Mouse (Mus musculus): ENCODE measurements around the gene Agl. TPM values are rescaled to one million over a fixed set of nuclear protein-coding genes. Genes with fewer than 3 reads are reported as not detected.
A peak's percentile ranks its signal among the peaks of the same experiment; 100 is the strongest.

The Agl gene
- polyA plus RNA-seq, 1 experiment, result 20.8 TPM

GRCm38 (mm10) chr3:116841311-116841710 is 33.3 kb upstream of the Agl start:
- Histone ChIP-seq H3K27ac (ENCODE audit: insufficient read depth, low read length) (no peak overlapping the region), H3K4me3 (replicated peaks; ENCODE audit: insufficient read depth, low read depth, low read length) (no peak overlapping the region), H3K4me1 (ENCODE audit: control insufficient read depth, insufficient read depth, low read length) (no peaks in the 10 kb centered on the region), H3K27me3 (ENCODE audit: control insufficient read depth, insufficient read depth, low read length) (no peaks in the 10 kb centered on the region)
- WGBS, result 58% methylated on average over 2 of the region's 2 CpGs
- TF ChIP-seq POLR2A (IDR thresholded peaks at IDR 0.05; ENCODE audit: borderline replicate concordance, insufficient read depth, low read length) (no peak), CTCF (IDR thresholded peaks at IDR 0.05; ENCODE audit: borderline replicate concordance, insufficient read depth, low read depth, low read length) (no peak)
- no peak for DNase-seq

DNA sequence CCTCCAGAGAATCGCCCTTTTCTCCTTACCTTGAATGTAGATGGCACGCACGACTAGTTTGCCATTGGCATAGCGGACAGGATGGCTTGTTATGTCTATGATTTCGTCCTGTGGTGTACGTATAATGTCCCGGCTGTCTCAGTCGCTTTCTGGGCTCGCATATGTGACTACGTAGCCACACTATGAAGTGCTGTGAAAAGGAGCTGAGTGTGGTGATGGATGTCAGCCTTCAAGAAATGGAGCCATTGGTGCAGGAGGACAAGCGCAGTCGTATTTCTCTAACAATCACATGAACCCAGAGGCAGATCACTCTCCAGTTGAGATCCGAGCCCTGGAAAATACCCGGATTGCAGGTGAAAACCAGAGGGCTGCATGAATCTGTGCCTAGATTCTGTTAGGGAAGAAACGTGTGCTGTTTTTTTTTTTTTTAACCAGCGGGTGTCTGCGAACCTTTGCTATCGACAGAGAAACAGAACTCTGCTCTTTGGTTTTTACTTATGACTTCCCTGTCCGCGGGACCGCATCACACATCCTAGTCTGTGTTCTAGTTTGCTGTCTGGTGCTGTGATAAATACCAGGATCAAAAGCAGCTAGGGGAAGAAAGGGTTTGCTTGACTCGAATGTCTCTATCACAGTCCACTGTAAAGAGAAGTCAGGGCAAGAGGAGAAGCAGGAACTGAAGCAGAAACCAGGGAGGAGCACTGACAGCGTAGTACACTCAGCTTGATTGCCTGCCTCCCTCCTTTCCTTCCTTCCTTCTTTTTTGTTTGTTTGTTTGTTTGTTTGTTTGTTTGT is 28.9 kb upstream of the Agl start:
- 82% methylated on average over 23 of the region's 23 CpGs for WGBS
- no peaks in the 10 kb centered on the region for H3K27me3 ChIP-seq (ENCODE audit: control insufficient read depth, insufficient read depth, low read length)
- no peak overlapping the region for H3K27ac ChIP-seq (ENCODE audit: insufficient read depth, low read length)
- TF ChIP-seq CTCF (IDR thresholded peaks at IDR 0.05; ENCODE audit: borderline replicate concordance, insufficient read depth, low read depth, low read length) (no peak), POLR2A (IDR thresholded peaks at IDR 0.05; ENCODE audit: borderline replicate concordance, insufficient read depth, low read length) (no peak)
- no peak for DNase-seq
- no peak overlapping the region for H3K4me3 ChIP-seq (replicated peaks; ENCODE audit: insufficient read depth, low read depth, low read length)
- H3K4me1 ChIP-seq (ENCODE audit: control insufficient read depth, insufficient read depth, low read length), result no peaks in the 10 kb centered on the region

- peak overlapping the region; percentile 41 for H3K4me3 ChIP-seq (replicated peaks; ENCODE audit: insufficient read depth, low read depth, low read length)
- TF ChIP-seq CTCF (IDR thresholded peaks at IDR 0.05; ENCODE audit: borderline replicate concordance, insufficient read depth, low read depth, low read length) (peak; percentile 88), POLR2A (IDR thresholded peaks at IDR 0.05; ENCODE audit: borderline replicate concordance, insufficient read depth, low read length) (no peak)
- 23% methylated on average over 21 of the region's 21 CpGs for WGBS
- no peaks in the 10 kb centered on the region for H3K27me3 ChIP-seq (ENCODE audit: control insufficient read depth, insufficient read depth, low read length)
- H3K27ac ChIP-seq (ENCODE audit: insufficient read depth, low read length), result no peak overlapping the region
- no peaks in the 10 kb centered on the region for H3K4me1 ChIP-seq (ENCODE audit: control insufficient read depth, insufficient read depth, low read length)
- DNase-seq, result peak; percentile 79 to 82
These were observed 28.1 kb upstream of the Agl start for GRCm38 (mm10) chr3:116835770-116836680.

- TF ChIP-seq POLR2A (IDR thresholded peaks at IDR 0.05; ENCODE audit: borderline replicate concordance, insufficient read depth, low read length), result no peak
- TF ChIP-seq CTCF (IDR thresholded peaks at IDR 0.05; ENCODE audit: borderline replicate concordance, insufficient read depth, low read depth, low read length), result no peak
- Histone ChIP-seq H3K4me3 (replicated peaks; ENCODE audit: insufficient read depth, low read depth, low read length) (no peak overlapping the region), H3K27me3 (ENCODE audit: control insufficient read depth, insufficient read depth, low read length) (no peaks in the 10 kb centered on the region), H3K27ac (ENCODE audit: insufficient read depth, low read length) (no peak overlapping the region), H3K4me1 (ENCODE audit: control insufficient read depth, insufficient read depth, low read length) (no peaks in the 10 kb centered on the region)
- 70% methylated on average over 4 of the region's 4 CpGs for WGBS
- no peak for DNase-seq
These were observed 27.4 kb upstream of the Agl start for GRCm38 (mm10) chr3:116835350-116835749.

DNA sequence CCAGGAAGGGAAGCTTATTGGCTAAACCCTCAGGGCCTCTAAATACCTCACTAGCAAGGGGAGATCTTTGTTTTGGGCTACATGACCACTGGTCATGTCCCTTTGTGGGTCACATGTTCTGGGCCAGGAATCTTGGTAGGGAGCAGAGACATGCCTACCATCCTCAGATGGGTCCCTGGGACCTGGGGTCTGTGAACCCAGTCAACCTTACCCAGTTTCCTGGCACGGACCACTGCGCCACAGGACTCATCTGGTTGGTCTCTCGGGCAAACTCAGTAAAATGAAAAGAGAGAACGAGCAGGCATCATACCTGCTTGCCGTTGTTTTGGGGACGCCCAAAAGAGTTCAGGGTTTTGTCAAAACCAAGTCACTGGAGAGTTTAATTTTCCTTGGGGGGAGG is 26.3 kb upstream of the Agl start:
- Histone ChIP-seq H3K4me3 (replicated peaks; ENCODE audit: insufficient read depth, low read depth, low read length) (no peak overlapping the region), H3K27ac (ENCODE audit: insufficient read depth, low read length) (no peak overlapping the region), H3K27me3 (ENCODE audit: control insufficient read depth, insufficient read depth, low read length) (no peaks in the 10 kb centered on the region), H3K4me1 (ENCODE audit: control insufficient read depth, insufficient read depth, low read length) (no peaks in the 10 kb centered on the region)
- DNase-seq, result no peak
- WGBS, result 93% methylated on average over 6 of the region's 6 CpGs
- TF ChIP-seq CTCF (IDR thresholded peaks at IDR 0.05; ENCODE audit: borderline replicate concordance, insufficient read depth, low read depth, low read length), result no peak
- no peak for TF ChIP-seq POLR2A (IDR thresholded peaks at IDR 0.05; ENCODE audit: borderline replicate concordance, insufficient read depth, low read length)

DNA sequence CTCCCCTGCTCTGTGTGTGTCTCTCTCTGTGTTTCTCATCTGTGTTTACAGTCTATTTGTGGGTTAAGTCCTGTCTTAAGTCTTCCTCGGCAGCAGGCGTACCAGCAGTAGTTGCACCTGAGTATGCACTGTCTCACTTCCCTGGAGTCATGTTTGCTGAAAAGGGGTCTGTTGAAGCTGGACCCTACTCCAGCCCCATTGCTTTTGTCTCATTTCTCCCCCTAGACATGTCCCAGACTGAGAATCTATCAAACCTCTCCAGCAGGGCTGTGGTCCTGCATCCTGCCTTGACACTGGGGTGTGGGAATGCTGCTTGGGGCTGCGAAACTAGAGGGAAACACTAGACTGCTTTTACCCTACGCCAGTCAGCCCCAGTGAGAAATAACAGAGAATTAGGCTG is 25.5 kb upstream of the Agl start:
- Histone ChIP-seq H3K4me1 (ENCODE audit: control insufficient read depth, insufficient read depth, low read length) (no peaks in the 10 kb centered on the region), H3K27me3 (ENCODE audit: control insufficient read depth, insufficient read depth, low read length) (no peaks in the 10 kb centered on the region), H3K4me3 (replicated peaks; ENCODE audit: insufficient read depth, low read depth, low read length) (no peak overlapping the region), H3K27ac (ENCODE audit: insufficient read depth, low read length) (no peak overlapping the region)
- DNase-seq, result no peak
- 89% methylated on average over 4 of the region's 4 CpGs for WGBS
- no peak for TF ChIP-seq CTCF (IDR thresholded peaks at IDR 0.05; ENCODE audit: borderline replicate concordance, insufficient read depth, low read depth, low read length)
- TF ChIP-seq POLR2A (IDR thresholded peaks at IDR 0.05; ENCODE audit: borderline replicate concordance, insufficient read depth, low read length), result no peak

DNA sequence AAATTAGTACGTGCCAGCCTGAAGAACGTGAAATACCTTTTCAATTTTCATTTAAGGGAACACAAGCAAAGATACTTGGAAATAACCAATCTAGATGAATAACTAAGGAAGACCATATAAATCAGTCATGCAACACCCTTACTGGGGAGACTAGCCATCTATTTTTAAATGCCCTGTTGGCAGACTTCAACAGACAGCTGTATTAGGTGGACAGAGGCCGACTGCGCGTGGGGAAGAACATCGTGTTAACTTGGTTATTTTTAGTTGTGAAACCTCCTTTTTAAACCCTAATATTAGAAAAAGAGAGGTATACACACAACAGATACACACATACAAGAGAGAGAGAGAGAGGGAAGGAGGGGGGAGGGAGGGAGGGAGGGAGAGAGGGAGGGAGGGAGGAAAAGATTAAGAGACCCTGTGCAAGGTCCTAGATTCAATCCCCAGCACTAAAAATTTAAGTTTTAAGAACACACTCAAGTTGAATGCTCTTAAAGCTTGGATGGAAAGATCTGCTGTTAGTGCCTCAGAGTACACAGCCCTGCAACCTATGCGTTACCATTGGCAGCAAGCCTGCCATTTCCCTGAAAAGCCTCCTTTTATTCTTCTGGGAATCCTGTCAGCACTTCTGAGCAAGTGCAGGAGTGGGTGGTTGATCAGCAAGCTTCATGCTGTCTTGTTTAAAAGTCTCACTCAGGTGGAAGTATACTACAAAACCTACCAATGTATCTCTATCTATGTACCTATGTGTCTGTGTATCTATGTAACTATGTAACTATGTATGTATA is 24.8 kb upstream of the Agl start:
- H3K27ac ChIP-seq (ENCODE audit: insufficient read depth, low read length), result no peak overlapping the region
- no peak for DNase-seq
- no peaks in the 10 kb centered on the region for H3K4me1 ChIP-seq (ENCODE audit: control insufficient read depth, insufficient read depth, low read length)
- WGBS, result 85% methylated on average over 7 of the region's 7 CpGs
- TF ChIP-seq CTCF (IDR thresholded peaks at IDR 0.05; ENCODE audit: borderline replicate concordance, insufficient read depth, low read depth, low read length) (no peak), POLR2A (IDR thresholded peaks at IDR 0.05; ENCODE audit: borderline replicate concordance, insufficient read depth, low read length) (no peak)
- H3K27me3 ChIP-seq (ENCODE audit: control insufficient read depth, insufficient read depth, low read length), result no peaks in the 10 kb centered on the region
- no peak overlapping the region for H3K4me3 ChIP-seq (replicated peaks; ENCODE audit: insufficient read depth, low read depth, low read length)

All from cerebellum, adult 2 months (tissue).